Mouse (Mus musculus) mouse embryonic stem cell (cell line): ENCODE data around the gene Ccdc194.

Experiments used
- in situ Hi-C, 2 experiments: fragments of 300-500 bp; cut with MboI; formaldehyde crosslinking; loops; 1 replicate in 1 of 2; 3 replicates in 1 of 2; pipeline ENCODE4 v1.14.3; 2019 to 2020; ENCODE audit warnings: low sequenced_read_pairs in 2 of 2, low pct_unique_long_range_greater_than_20kb in 1 of 2, mixed read lengths in 1 of 2; ENCODE audit not compliant: unreplicated experiment in 1 of 2

Ccdc194 gene

DNA sequence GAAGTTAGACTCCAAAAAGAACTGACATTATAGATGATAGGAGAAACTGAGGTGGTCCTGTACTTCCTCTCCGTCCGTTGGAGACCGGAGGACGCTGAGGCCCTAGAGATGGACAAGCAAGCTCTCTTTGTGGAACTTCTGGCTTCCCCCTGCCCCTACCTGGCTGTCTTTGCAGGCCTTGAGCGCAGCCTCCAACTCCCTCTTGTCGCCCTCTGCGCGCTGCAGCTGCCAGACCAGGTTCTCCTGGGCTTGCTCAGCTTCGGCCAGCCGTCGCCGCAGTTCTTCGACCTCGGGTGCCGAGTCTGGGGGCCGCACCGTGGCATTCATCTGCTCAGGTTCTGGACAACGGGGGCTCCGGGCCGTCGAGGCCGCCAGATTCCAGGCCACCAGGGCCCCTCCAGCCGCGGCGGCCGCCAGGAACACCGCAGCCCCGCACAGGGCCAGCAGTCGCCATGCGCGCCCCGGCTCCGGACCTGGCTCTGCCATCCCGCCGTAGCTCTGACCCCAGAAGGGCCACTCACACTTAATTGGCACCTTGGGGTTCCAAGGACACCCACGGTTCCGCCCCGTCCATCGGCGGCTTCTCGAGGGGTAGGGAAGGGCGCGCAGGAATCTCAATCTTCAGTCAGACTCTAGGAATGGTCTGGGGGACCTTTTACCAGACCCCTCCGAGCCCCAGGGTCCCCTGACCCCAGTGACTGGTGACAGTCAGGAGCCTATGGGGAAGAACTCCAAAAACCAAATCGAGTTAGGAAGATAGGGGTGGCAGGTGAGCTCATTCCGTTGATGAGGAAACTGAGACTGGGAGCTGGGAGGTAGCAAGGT, at the start of gene Ccdc194:
Gene Ccdc194 (minus strand): TSS at position 486 of the 825 bp plus-strand sequence.
- in situ Hi-C loops = no loop called here

DNA sequence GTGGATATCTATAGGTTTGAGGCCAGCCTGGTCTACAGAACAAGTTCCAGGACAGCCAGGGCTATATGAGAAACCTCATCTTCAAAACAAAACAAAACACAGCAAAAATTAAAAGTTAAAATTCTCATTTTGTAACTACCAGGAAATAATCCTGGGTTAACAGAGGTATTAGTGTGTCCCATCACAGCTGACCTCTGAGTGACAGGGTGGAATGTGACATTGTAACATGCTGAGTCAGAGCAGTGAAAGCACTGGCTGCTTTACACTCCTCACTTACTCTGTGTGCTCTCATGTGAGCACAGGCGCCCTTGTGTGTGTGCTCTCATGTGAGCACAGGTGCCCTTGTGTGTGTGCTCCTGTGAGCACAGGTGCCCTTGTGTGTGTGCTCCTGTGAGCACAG, 49.5 kb upstream of the Ccdc194 start:
- in situ Hi-C loops = no loop called here

DNA sequence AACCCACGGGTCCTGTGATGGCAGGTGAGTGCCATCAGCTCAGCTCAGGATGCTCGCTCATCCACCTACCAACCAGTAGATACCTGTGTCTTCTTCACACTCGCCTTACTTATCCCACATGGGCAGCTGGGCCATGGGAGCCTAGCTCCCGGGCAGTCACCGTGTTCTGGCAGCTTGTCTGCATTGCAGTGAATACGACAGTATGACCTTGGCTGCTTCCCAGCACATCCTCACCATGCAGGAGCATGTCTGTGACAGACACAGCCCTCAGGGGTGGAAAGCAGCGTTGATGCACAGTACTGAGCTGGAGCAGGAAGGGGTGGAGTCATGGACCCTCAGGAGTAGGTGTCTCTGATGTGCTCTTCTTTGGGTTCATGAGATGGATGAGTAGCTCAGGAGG, 48.9 kb upstream of the Ccdc194 start:
- in situ Hi-C loops = no loop called here

DNA sequence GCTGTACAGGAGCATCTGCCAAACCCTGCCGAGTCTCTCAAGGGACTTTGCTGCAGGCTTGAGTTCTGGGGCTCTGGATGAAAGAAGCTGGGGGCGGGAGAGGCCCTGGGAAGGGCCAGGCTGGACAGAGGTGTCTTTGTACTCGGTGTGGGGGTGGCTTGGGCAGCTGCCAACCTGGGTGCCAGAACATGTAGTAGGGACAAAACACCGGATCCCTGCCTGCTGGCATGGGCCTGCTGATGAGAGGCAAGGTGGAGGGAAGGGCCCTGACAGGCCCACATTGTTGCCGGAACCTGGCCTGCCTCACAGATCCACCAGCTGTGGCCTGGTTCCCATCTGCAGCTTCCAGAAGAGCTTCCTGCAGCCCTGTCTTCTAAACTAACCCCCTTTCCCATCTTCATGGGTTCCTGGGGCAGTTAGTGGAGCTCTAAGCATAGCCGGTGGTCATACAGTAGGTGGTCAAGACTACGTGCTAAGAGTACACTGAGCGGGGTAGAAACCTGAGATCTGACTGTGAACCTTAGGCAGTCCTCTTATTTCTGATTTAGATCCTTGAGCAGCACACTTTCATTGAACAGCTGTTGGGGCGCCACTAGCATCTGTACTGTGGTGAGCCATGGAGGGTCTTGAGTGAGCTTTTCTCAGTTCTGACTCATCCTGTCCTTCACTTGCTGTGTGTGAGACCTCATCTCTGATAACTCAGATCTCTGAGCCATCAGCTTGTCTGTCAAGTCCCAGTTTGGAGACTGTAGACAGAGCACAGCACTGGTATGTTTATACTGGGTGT, 47.5 kb upstream of the Ccdc194 start:
- in situ Hi-C loops = no loop called here

DNA sequence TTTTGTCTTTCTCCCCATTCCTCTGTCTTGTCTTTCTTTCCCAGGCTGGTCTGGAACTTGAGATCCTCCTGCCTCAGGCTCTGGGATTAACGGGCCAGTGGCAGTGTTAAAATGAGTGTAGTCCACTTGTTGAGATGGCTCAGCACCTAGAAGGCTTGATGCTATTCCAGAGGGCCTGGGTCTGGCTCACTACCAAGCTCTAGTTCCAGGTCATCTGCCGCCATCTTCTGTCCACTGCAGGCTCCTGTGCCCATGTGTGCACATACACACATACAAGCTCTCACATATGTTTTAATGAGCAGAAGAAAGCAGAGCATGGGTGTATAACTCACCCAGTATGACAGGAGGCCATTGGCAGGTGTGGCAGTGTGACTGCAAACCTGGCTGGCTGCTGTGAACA, 46.6 kb upstream of the Ccdc194 start:
- in situ Hi-C loops = no loop called here

DNA sequence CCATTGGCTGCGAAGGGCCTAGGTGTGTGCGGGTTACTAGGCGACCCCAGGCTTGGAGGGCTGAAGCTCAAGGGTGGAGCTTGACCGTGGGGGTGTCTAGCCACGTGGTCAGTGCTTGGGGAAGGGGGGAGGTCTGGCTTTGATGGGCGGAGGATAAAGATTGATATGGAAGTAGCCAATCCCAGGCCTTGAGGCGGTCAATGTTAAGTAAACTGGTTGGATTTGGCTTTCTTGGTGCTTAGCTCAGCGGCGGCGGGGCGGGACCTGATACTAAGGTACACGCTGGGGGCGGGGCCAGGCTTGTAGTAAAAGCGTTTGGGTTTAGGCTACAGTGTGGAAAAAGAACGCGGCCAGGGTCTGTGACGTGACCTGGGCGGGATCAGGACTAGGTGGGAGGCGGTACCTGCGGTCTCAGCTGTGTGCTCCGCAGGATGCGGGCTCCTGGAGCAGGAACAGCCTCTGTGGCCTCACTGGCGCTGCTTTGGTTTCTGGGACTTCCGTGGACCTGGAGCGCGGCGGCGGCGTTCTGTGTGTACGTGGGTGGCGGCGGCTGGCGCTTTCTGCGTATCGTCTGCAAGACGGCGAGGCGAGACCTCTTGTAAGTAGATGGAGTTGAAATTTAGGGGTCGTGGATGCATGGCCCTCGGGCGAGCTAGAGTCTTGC, 44.9 kb upstream of the Ccdc194 start:
- in situ Hi-C loops = no loop called here

DNA sequence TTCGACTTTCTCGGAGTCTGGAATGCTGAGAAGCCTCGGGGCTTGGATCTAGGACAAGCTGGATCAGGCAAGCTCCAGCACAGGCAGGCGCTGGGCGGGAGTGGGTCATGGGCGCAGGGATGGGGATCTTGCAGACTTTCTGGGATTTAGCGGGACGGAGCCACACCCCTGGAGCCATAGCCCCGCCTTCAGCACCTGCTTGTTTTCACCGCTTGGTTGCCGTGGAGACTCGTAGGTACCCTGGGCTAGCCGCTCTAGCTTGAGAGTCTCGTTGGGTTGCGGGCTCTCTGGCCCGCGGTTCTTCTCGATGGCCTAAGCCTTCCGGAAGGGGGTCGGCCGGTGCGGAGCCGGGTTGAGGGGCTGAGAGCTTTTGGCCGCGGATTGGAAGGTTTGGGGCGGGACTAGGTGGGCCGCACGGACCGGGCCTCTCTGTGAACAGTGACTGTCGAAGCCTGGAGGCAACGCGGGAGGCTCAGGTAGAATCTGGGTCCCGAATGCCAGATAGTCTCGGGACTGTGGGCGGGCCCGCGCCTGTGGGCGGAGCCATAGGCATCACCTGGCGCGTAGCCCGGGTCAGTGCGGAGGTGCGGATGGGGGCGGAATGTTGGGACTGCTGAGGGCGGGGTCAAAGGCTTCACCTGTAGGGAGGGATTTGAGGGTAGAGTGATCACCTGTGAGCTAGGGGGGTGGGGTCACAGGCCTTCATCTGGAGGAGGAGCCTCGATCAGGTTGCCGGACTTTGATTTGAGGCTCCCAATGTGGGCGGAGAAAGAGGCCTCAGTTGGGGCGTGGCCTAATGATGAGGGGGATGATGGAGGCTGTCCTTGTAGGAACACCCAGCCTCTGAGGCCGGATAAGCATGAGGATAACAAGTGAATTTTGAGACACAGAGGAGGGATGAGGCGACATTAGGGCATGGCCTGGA, 44.1 kb upstream of the Ccdc194 start:
- in situ Hi-C loops = loop anchor here in 1 of 2 experiments (10.0 kb wide), 1 partner anchor 65 kb away; no protein-coding TSS in a partner anchor

DNA sequence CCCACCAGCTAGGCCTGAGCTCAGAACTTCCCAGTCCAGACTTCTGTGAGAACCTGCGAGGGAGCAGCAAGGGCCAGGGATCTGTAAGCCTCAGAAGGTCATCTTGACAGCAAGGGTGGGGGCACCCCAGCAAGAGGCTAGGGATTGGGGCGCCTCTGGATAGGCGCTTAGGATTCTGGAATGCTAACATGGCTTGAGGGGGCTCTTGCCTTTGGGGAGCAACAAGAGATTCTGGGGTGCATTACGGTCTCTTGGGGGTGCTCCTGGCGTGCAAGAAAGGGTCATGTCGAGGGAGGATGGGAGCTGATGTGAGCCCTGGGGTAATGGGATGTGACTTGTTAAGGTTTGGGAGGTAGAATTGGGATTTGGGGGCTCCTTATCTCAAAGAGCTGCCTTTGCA, 43.4 kb upstream of the Ccdc194 start:
- in situ Hi-C loops = loop anchor here in 1 of 2 experiments (10.0 kb wide), 1 partner anchor 66 kb away; no protein-coding TSS in a partner anchor

DNA sequence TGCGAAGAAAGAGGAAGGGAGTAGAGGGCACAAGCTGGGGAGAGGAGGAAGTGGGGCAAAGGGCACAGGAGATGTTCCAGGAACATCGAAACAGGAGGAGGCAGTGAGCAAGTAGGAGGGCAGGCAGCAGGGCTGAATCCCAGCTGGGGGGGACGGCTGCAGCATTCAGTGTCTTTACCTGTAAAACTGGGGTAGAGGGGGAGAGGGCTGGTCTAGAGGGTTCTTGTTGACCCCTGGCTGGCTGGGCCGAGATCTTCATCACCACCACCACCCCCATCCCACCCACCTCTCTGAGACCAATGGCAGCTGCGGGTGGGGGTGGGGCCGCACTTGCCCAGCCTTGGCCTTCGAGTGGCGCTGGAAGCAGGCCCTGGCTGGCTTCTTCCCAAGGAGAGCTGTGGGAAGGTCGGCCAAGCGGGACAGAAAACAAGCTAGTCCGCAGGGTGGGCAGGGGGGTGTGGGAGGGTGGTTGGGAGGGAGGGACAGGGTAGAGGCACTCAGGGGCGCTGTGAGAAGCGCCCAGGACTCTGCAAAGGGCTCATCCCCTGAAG, 43.0 kb upstream of the Ccdc194 start, which contains the start of gene Slc27a1:
Gene Slc27a1 (plus strand): TSS at position 496 of the 551 bp plus-strand sequence.
- in situ Hi-C loops = loop anchor here in 1 of 2 experiments (10.0 kb wide), 1 partner anchor 66 kb away; no protein-coding TSS in a partner anchor

DNA sequence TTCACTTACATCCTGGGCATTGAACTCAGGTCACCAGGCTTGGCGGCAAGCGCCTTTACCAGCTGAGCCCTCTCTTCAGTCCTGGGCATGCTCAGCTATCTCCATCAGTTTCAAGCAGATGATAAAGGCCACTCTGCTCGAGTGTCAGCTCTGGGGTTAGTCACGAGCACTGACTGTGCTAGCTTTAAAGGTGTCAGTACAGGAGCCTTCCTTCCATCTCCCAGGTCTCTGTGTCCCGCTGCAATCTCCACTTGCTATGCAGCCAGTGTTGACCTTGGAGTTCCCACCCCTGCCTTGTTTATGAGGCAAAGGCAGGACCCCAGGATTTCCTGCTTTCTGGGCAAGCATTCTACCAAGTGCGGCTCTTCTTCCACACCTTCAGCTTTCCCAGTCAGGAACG, 42.1 kb upstream of the Ccdc194 start:
- in situ Hi-C loops = loop anchor here in 1 of 2 experiments (10.0 kb wide), 1 partner anchor 67 kb away; no protein-coding TSS in a partner anchor

DNA sequence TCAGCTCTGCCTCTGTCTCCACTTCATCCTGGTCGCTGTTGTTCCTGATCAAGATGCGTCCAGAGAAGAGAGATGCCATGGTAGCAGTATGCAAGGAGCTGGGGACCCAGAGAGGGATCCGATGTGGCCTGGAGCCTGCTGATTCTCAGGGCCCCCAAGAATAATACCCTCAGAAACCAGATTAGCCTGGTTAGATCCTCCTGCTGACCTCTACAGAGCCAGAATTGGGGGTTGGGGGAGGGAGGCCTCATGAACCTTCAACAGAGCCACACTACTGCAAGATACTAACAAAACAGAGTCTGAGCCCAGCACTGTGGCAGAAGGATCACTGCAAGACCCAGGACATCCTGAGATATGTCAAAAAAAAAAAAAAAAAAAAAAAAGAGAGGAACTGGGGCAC, 41.0 kb upstream of the Ccdc194 start, which contains the start of gene Nxnl1:
Gene Nxnl1 (minus strand): TSS at position 101 of the 400 bp plus-strand sequence.
- in situ Hi-C loops = loop anchor here in 1 of 2 experiments (10.0 kb wide), 1 partner anchor 68 kb away; no protein-coding TSS in a partner anchor

DNA sequence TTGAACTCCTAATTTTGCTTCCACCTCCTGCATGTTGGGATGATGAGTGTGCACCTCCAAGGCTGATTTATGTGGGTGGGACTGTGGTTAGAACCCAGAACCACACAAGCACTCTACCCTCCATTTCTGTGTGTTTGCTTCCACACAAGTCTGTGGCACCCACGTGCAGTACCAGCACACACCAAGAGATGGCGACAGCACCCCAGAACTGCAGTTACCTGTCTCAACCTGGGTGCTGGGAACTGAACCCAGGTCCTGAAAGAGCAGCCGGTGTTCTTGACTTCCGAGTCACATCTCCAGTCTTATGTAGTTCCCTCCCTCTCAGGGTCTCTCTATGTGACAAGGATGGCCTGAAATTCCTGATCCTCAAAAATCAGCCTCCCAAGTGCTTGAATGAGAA, 38.5 kb upstream of the Ccdc194 start:
- in situ Hi-C loops = loop anchor here in 1 of 2 experiments (5.0 to 10.0 kb wide), 2 partner anchors 38 to 71 kb away; no protein-coding TSS in a partner anchor

DNA sequence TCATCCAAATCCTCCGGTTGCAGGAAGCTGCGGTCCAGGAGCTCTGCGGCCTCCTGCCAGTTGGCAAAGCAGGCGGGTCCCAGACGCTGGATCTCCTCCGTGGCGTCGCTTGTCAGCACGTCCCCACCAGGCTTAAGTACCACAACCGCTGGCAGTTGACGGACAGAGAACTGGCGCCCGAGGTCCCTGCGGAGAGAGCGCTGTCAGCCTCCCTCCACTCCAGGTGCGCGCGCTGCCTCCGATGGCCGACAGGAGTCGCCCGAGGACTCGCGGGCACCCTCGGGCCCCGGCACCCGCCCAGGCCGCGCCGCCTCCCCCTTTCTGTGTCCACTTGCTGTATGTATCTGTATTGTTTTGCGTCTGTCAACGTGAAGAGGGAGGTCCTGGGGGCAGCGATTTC, 37.2 kb upstream of the Ccdc194 start:
- in situ Hi-C loops = loop anchor here in 1 of 2 experiments (5.0 to 10.0 kb wide), 2 partner anchors 40 to 72 kb away; no protein-coding TSS in a partner anchor

DNA sequence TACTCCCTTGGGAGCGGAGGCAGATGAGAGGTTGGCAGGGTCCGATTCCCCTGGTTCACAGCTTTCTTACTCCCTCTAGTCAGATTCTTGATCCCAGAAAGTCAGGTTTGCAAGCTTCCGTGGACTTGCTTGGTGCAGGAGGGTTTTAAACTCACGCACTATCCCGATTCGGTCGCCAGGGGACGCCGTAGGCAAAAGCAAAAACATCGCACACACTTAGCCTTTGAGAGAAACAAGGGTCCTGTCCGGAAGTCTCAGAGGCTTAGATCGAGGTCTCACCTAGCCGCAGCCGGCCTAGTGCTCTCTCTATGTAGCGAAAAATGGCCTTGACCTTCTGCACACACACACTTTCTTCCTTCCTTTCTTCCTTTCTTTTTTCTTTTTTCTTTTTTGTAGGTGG, 35.9 kb upstream of the Ccdc194 start:
- in situ Hi-C loops = loop anchor here in 1 of 2 experiments (5.0 to 10.0 kb wide), 2 partner anchors 41 to 73 kb away; no protein-coding TSS in a partner anchor

DNA sequence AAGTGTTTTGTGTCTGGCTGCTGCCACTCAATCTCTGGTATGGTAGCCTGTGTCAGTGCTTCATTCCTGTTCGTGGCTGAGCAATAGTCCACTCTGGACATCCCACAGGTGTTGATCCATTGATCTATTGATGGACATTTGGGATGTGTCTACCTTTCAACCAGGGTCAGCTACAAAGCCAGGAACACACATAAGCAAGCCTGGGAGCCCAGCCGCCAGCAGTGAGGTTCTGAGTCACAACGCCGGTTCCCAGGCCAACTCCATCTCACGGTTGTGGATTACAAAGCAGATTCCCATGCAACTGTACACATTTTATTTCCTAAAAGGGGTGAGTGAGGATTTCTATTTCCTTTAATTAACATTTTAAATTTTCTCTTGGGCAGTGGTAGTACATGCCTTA, 35.3 kb upstream of the Ccdc194 start:
- in situ Hi-C loops = loop anchor here in 1 of 2 experiments (5.0 to 10.0 kb wide), 2 partner anchors 42 to 74 kb away; no protein-coding TSS in a partner anchor

DNA sequence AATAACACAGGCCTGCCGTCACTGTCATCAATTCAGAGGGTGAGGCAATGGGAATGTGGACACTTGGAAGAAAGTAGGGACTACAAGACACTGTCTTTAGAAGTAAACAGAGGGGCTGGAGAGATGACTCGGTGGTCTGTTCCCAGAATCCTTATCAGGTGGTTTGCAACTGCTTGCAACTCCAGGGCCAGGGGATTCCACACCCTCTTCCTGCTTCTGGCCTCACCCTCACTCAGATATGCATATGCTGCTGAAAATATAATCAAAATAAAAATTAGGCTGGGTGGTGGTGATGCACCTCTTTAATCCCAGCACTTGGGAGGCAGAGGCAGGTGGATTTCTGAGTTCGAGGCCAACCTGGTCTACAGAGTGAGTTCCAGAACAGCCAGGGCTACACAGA, 34.6 kb upstream of the Ccdc194 start:
- in situ Hi-C loops = loop anchor here in 1 of 2 experiments (5.0 to 10.0 kb wide), 2 partner anchors 42 to 75 kb away; no protein-coding TSS in a partner anchor
